Mouse (Mus musculus) thymus, postnatal 10 days (tissue): Measurements from ENCODE around the gene Naa20.
A peak's percentile ranks its signal among the peaks of the same experiment; 100 is the strongest.

Experiments used
- DNase-seq, 2 experiments: peaks; one replicate each; pipeline ENCODE4 v3.0.0; 2021; ENCODE audit warnings: low spot score in 2 of 2

Naa20 gene

DNA sequence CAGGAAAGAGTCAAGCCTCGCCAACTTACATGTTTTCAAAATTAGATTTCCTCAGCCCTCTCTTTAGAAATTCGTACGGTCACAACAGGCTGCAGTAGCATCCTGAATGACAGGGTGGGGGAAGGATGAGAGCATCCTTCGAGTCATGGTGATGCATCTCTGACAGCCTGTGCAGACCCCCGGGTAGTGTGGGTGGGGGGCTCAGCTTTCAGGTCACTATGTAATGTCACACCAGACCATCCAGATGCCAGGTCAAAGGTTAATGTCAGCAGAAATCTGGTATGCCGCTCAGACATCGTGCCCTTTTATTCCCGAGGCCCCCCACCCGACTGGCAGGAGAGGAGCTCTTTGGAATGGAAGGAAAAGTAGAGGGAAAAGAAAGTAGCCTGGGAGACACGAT is 48.3 kb downstream of the Naa20 start:
- no peak for DNase-seq

DNA sequence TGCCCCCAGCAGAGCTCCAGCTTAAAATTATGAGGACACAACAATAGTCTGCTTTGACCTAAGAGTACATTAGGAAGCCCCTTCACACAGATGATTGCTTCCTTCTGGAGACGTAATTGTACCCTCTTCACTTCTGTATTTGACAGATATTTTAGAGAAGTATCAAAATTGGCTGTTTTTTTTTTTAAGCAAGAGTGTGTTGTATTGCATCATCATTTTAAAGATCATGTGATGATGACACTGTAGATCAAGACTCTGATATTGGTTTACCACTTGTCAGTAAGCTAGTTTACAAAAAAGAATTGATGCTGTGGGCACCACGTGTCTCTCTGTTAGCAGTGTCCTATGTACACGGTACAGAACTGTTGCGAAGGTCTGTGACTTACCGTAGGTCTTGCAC is 50.8 kb downstream of the Naa20 start:
- DNase-seq: no peak

DNA sequence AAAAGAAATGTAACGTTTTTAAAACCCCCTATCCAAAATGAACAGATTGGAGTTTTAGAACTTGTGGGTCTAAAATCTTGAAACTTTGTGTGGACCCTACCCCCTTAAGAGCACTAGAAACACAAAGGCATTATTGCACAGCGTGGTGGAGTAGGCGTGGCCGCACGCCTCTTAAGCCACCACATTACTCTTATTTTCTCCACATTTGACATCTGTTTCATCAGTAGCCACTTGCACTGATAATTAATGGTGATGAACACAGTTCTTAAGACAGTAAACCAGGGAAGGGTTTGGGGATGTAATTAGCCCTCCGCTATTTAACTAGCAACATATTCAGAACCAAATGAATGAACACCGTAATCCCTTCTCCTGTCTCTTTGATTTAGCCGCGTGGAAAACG is 53.9 kb downstream of the Naa20 start:
- DNase-seq: no peak

DNA sequence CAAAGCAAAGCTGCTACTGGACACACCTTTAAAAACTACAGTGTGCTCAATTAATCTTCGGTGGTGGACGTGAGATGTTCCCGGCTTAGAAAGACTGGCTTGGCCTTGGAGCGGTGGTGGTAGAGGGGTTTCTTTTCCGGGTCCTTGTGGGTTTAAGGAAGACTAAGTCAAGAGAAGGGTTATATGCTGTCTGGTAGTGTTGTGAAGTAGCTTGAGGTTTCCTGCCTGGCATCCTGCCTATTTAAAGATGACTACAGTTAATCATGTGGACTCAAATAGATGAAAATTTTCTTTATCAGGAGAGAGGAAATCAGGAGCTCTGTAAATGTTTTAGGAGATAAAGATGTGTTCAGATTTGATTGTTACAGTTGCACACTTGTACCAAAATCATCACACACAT is 54.4 kb downstream of the Naa20 start:
- DNase-seq: no peak

DNA sequence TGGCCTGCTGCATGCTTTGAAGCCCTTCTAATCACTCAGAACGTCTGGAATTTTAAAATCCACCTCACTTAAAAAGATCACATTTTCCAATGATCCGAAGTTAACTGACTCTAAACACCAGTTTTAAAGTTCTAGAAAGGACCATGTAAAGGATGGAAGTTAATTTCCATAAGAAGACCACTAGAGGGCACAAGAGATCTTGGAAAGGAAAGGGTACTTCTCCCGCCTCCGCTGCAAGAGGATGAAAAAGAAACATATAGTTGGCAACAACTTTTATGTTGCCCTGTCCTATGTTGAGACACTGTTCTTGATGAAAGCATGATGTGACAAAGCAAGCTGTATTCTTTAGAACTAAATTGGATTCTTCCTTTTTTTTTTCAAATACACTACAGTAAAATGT is 55.6 kb downstream of the Naa20 start:
- DNase-seq: peak in 1 of 2 experiments; percentile 40

DNA sequence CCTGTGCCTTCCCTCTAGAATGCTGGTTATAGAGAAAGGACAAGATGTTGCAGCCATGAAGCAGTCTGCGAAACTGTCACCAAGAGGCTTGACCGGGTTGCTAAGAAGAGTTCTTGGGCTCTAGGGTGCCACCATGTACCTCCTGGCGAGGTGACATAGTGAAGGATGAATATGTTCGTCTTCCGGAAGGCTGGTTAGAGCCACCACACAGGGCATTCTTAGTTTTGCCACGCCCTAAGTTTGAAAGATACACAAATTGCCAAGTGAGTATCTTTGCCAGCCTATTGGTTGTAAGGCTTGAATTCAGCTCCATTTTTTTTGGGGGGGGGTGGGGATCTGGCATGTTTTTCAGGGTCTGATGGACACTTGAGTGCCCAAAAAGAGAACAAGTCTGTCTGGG is 56.2 kb downstream of the Naa20 start:
- no peak for DNase-seq

DNA sequence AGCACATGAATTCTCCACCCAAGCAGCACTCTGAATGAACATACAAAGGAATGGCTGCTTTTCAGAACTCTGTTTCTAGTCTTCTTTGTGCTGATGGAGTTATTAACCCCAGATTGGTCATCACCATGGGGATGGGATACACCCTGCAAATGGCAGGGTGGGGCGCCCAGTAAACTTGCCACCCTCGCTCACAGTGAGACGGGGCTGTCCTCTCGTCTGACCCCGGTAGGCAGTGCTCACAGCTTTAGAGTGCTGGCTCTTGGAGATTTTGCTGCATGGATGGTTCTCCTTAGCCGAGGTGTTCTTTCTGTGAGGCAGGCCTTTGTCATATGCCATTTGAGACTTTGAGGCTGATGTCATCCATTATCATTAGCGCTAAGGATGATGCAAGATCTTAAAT is 56.7 kb downstream of the Naa20 start:
- no peak for DNase-seq

DNA sequence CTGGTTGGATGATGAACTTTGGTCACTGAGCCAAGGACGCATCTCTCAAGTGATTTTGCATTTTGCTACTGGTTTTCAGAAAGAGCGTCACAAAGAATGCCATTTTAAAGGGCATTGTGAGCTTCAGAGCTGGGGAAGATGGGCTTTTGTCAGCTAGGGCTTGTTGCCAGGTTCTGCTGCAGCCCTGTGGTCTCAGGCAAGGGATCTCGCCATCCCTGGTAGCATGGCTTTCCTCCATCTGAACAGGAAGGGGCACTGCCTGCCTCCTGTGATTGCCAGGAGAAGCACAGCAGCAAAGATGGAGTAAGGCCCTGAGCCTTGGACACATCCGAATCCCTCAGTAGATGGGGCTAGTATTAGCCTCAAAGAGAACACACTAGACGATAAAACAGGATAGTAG is 60.0 kb downstream of the Naa20 start:
- no peak for DNase-seq
